Mouse (Mus musculus): ENCODE data around the gene Tmem245.

GRCm38 (mm10) chr4:56845896-56846533, 101.2 kb downstream of the Tmem245 start:
- TF ChIP-seq CTCF (IDR thresholded peaks at IDR 0.05; ENCODE audit: low read depth) (no peak), EP300 (IDR thresholded peaks at IDR 0.05; ENCODE audit: low read depth) (no peak)
